Mouse (Mus musculus) fibroblast of lung, adult 2 months (primary cell): ENCODE data around the gene Arid1b.

Source experiments
- DNase-seq: peaks from one replicate; pipeline ENCODE4 v3.0.0-alpha.2; 2011; ENCODE audit warnings: low read depth

The Arid1b gene

DNA sequence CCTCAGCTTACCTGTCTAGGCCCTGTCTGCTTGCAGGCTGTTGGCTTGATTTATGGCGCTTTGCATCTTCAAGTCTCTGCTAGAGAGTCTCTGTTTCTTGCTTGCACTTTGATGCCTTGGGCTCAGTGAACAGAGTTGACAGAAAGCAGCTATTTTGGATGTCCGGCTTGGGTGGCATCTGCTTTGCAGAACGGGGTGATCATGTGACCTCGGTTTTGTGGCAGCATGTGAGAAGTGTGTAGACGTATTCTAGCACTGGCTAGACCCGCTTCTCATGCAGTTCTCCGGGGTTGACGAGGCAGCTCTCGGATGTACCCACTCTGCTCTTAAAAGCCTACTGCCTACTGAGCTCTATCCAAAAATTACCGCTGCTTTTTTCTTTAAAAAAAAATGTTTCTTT lies 22.9 kb downstream of the Arid1b start:
- DNase-seq: no peak

- DNase-seq: no peak
Observed at GRCm38 (mm10) chr17:5021303-5022003, 27.3 kb downstream of the Arid1b start.

DNA sequence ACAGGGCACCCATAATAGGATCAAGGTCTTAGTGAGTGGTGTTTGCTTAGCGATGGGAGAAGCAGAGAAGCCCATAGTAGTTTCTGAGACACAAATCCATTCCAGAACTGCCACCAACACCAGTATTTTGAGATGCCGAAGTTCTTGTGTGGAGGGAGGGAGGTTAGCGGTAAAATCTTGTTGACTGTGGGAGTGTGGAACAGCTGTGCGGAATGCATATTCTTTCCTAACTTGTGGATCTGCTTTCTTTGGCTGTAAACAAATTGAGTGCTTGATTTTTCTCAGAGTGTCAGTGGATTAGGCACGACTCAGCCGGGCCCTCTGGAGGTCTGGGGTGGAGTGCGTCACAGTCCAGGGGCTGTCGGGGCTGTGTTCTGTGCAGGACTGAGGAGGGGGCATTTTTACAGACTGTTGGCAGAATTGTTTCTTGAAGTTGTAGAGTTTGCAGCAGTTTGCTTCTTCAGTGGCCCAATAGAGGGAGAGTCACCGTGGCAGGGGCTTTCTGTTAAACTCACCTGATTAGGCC lies 27.9 kb downstream of the Arid1b start:
- DNase-seq: no peak

DNA sequence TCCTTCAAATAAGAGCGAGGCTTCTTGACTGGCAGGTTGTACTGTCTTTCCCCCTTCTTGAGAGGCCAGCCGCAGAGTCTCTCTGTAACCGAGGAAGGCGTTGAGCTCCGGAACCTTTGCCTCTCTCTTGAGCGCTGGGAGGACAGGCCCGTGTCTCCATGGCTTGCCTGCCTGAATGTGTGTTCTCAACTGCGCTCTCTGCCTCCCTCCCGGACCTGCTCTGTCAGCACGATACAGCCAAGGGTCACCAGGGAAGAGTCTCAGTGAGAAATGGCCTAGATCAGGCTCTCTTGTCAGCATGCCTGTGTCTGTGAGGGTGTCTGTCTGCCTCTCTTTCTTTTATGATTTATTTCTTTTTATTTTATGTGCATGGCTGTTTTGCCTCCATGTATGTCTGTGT lies 29.6 kb downstream of the Arid1b start:
- DNase-seq: no peak

DNA sequence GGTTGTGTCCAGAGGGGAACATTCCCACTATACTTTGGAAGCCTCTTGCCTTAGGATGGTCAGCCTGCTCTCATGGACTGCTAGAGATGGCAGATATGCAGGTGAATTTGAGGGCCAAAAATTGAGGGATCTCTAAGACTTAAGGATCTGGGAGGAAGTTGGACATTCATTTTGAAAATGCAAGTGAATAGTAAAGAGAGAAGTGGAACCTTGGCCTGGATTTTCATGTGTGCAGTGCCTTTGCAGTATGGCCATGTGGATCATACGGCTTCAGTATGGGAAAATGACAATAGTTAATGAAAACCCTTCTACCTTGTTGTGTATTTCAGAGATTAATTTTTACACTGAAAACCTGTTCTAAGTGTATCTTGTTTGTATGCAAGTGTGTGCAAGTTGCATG lies 31.3 kb downstream of the Arid1b start:
- no peak for DNase-seq

GRCm38 (mm10) chr17:5026578-5026977 lies 32.4 kb downstream of the Arid1b start:
- no peak for DNase-seq

DNA sequence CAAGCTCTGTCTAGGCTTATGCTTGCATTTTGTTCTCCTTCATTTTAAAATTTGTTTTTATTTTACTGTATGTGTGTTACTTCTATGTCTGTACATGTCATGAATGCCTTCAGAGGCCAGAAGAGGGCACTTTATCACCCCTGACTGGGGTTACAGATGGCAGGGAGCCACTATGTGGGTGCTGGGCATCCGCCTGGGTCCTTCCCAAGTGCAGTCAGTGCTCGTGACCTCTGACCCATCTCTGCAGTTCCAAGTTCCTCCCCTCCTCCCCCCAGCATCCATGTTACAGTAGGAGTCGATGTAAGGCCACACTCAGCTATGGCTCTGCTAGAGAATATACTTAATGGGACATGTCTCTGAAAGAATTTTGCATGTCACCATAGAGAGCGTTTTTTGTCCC lies 35.0 kb downstream of the Arid1b start:
- no peak for DNase-seq

DNA sequence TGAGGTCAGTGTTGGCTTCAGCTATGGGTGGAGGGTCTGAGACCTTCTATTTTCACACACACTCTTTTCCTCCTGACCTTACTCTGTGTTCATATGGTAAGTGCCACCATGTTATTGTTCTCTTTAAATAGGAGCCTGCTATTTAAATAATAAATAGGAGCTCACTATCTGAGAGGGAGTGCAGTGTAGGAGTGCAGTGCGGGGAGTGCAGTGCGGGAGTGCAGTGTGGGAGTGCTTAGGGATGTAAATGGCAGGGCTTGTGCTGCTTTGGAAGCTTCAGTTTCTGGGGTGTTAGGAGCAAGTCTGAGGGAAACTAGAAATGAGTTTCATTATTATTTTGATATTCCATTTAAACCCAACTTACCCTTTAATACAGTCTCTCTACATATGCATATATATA lies 36.2 kb downstream of the Arid1b start:
- no peak for DNase-seq

DNA sequence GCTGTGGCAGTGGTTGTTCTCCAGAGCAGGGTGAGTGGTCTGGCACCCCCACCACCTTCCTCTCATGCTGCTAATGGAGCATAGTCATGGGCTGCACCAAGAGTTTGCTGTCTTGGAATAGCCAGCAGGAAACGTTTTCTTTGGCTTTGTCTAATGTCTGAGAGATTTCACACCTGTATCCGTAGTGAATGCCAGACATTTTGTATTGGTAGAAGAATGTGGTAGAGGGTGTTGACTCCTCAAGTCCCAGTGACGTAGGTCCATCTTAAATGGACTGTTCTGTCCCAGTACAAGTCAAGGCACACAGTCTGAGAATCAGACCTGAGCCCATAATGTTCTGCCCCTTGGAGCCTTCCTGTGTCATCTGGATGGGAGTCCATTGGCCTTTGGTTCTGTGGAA lies 39.2 kb downstream of the Arid1b start:
- no peak for DNase-seq

DNA sequence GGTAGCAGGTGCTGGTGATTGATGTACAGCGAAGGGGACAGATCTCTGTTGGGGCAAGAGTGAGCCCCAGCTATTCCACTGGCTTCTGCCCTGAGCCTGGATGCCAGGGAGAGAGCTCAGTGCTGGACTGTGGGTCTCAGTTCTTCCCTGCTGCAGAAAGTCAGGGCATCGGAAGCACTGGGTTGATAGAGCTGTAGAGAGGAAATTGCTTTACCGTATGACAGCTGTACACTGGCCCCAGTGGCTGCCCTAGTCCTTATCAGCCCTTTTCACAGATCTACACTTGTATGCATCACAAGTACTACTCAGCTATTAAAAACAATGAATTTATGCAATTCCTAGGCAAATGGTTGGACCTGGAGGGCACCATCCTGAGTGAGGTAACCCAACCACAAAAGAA lies 40.1 kb downstream of the Arid1b start:
- no peak for DNase-seq

- no peak for DNase-seq
Observed at GRCm38 (mm10) chr17:5036200-5036835, 42.2 kb downstream of the Arid1b start.

DNA sequence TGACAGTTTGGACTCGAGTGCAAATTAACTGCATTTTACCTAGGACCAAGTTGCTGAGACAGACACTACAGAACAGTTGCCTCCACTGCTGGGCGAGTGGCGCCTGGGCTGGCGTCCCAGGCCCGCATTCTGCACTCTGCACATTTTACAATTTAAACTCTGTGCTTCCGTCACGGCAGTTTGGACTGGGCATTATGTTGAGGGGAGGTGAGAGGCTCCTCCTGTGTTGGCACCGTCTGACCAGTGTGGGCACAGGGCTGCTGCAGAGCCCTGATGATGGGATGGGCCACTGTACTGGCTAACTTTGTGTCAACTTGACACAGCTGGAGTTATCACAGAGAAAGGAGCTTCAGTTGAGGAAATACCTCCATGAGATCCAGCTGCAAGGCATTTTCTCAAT lies 43.1 kb downstream of the Arid1b start:
- DNase-seq: no peak

GRCm38 (mm10) chr17:5039826-5040225 lies 45.7 kb downstream of the Arid1b start:
- DNase-seq: no peak

DNA sequence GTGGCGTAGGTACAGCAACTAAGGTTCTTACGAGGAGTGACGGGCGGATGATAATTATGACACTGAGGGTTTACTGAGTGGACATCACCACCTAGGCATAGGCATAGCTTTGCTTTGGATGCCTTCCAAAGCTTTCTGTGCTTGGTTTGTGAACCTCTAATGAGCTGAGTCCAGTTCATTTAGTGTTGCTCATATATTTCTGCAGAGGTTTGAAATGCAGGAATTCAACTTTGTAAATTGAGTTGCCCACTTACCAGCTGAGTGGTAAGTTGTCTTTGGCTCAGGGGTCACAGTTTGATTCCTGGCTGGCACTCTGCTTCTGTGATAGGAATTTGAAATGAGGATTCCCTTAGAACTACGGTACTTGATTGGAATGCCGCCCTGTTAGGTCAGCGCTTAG lies 49.7 kb downstream of the Arid1b start:
- DNase-seq: no peak

- no peak for DNase-seq
Observed at GRCm38 (mm10) chr17:5045613-5046012, 51.5 kb downstream of the Arid1b start.

GRCm38 (mm10) chr17:5047373-5047772 lies 53.2 kb downstream of the Arid1b start:
- DNase-seq: no peak

GRCm38 (mm10) chr17:5050266-5050665 lies 56.1 kb downstream of the Arid1b start:
- no peak for DNase-seq

DNA sequence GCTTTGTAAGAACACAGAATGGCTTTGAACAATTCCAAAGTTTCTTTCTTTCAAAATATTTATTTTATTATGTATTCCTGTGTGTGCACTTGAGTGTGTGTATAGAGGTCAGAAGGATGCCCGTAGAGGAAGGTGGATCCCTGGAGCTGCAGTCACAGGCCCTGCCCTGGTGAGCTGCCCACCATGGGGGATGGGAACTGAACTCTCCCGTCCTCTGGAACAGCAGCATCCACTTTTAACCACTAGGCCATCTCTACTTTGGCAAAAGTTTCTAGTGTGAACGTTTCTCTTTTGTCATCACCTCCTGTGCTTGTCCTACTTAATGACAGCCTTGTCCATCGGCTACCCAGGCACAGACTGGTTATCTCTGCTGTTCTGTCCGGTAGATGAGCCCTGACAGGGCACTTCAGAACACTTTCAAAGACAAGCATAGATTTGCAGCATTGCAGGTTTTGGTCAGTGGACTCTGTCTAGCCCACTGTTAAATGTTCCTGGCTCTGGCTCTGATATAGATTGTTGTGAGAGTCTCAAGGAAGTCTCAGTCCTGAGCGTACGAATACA lies 56.9 kb downstream of the Arid1b start:
- DNase-seq: no peak

DNA sequence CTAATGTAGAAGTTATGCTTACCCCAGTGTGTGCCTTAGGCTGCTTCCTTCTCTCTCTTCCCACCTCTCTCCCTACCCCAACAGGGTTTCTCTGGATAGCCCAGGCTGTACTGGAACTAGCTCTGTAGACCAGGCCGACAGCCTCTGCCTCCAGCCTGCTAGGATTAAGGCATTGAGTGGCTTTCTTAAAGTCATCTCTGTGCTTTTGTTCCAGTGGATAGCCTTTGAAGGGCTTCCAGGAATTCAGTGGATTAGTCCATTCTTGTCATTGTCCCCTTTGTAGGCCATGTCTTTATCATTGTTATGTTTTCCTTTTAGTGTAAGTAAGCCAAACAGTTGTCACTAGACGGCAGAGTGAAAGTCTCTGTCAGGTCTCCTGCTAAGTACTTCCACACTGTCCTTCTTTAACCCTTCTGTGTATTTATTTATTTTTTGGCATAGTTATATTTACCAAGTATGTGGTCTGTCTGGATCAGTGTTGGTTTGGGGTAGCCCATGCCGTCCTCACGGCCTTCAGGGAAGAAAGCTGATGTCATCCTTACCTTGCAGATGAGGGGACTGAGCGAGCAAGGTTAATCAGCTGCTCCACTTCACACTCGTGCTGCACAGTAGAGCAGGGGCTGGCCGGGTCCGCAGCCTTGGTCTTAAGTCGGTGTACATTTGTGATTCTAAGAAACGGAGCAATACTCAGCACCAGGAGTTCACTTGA lies 58.1 kb downstream of the Arid1b start:
- DNase-seq: no peak

GRCm38 (mm10) chr17:5052800-5053179 lies 58.7 kb downstream of the Arid1b start:
- no peak for DNase-seq

DNA sequence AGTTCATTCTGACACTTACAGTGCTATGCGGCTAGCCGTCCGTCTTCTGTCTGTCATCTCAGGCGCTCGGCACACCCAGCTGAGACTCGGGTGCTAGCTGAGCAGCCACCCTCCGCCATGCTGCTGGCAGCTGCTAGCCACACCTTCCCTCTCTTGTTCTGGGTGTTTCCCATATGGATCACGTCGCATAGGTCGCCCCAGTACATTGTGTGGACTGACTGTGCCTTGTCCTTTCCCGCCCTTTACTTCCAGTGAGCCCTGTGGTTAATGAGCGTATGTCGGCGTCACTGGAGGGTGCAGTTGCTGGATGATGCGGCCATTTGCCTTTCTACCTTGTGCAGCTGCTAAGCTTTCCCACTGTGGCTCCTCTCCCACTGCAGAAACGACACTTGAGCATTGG lies 59.1 kb downstream of the Arid1b start:
- DNase-seq: no peak

- no peak for DNase-seq
Observed at GRCm38 (mm10) chr17:5055412-5055811, 61.3 kb downstream of the Arid1b start.

DNA sequence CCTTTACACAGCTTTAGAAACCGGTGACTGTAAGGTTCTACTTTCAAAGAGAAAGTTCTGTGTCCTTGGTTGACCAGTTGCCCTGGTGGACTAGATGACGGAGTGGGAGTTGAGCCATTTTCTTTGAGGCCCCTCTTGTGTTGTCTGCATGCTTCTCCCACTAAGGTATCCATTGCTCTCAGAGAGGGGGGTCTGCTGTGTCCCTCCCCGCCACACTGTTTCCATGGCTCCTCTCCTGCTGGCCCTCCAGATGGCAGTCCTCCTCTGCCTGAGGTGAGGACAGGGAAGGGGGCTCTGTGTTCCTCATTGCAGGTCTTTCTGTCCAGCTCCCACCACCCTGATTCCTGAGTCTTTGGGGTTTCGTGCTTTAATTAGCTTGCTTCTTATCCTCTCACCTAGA lies 62.5 kb downstream of the Arid1b start:
- no peak for DNase-seq
